Mouse (Mus musculus) cerebellum, adult 2 months (tissue): ENCODE results near the gene Mras.

Source experiments
- CTCF ChIP-seq: fragments of 200-500 bp; IDR thresholded peaks from 2 replicates; pipeline ENCODE4 v1.5.1; 2011; ENCODE audit warnings: low read depth, mild to moderate bottlenecking, control low read depth, low read length, moderate library complexity, borderline replicate concordance; ENCODE audit not compliant: insufficient read depth
- POLR2A ChIP-seq: fragments of 200-500 bp; IDR thresholded peaks from 2 replicates; pipeline ENCODE4 v1.6.1; 2011; ENCODE audit warnings: low read length, control low read depth, borderline replicate concordance; ENCODE audit not compliant: insufficient read depth

GRCm38 (mm10) chr9:99394366-99394765 lies 42.8 kb downstream of the Mras start:
- TF ChIP-seq CTCF (no peak), POLR2A (no peak)
